Mouse (Mus musculus) liver, embryonic 16.5 days (tissue): ENCODE data around the gene Pmpcb. TPM values are rescaled to one million over a fixed set of nuclear protein-coding genes. Genes with fewer than 3 reads are reported as not detected.

Experiments used
- ATAC-seq: fragments of 200-750 bp; cut with Nextera tagmentation; 2 replicates; pipeline ENCODE4 v1.8.0; 2017; ENCODE audit warnings: low read depth, mild to moderate bottlenecking, moderate number of reproducible peaks, moderate library complexity
- H3K27ac ChIP-seq: fragments of 300-500 bp; sonication (generic); 2 replicates; pipeline ENCODE4 v1.5.1; 2014; ENCODE audit warnings: mild to moderate bottlenecking, low read length
- H3K27me3 ChIP-seq: fragments of 300-500 bp; sonication (generic); 2 replicates; pipeline ENCODE4 v1.6.1; 2014; ENCODE audit warnings: low read depth, low read length, mixed read lengths; ENCODE audit not compliant: control insufficient read depth, insufficient read depth
- H3K36me3 ChIP-seq: fragments of 300-500 bp; sonication (generic); 2 replicates; pipeline ENCODE4 v1.6.1; 2014; ENCODE audit warnings: mild to moderate bottlenecking; ENCODE audit not compliant: control insufficient read depth, insufficient read depth
- H3K4me1 ChIP-seq: fragments of 300-500 bp; sonication (generic); 2 replicates; pipeline ENCODE4 v1.6.1; 2014; ENCODE audit warnings: low read depth, low read length, mixed read lengths; ENCODE audit not compliant: control insufficient read depth
- H3K4me2 ChIP-seq: fragments of 300-500 bp; sonication (generic); 2 replicates; pipeline ENCODE4 v1.6.1; 2014; ENCODE audit warnings: low read depth, low read length, mixed read lengths
- H3K4me3 ChIP-seq: fragments of 300-500 bp; sonication (generic); 2 replicates; pipeline ENCODE4 v1.5.1; 2014; ENCODE audit warnings: low read depth, mild to moderate bottlenecking, low read length
- H3K9ac ChIP-seq: fragments of 300-500 bp; sonication (generic); 2 replicates; pipeline ENCODE4 v1.6.1; 2014; ENCODE audit warnings: low read depth, low read length
- H3K9me3 ChIP-seq: fragments of 300-500 bp; sonication (generic); replicated peaks from 2 replicates; pipeline ENCODE4 v1.6.1; 2016; ENCODE audit warnings: low read length; ENCODE audit not compliant: control insufficient read depth
- WGBS: fragments of 180-500 bp; shearing (Covaris S2); extraction: QIAGEN DNeasy Blood & Tissue Kit; methylation state at CpG from one replicate; pipeline ENCODE4 v1.1.7; 2014; ENCODE audit not compliant: insufficient replicate concordance; 5-methylcytosine and 5-hydroxymethylcytosine counted together
- polyA plus RNA-seq: library from polyadenylated mRNA; unstranded; fragments of >200 nt; fragmentation: Nextera tagmentation; extraction: Ambion mirVana; gene quantifications from 2 replicates; pipeline ENCODE4 v1.2.1, GENCODE M21; 2015

Pmpcb gene
- polyA plus RNA-seq, 1 experiment from 2014 or later, result 38.4 TPM

GRCm38 (mm10) chr5:21737620-21738019, 679 bp downstream of the Pmpcb start:
- Histone ChIP-seq H3K9ac (peak overlapping the region; percentile 86), H3K27me3 (no peaks in the 10 kb centered on the region), H3K36me3 (peaks cover 8% of the 10 kb centered on the region), H3K4me2 (peak overlapping the region; percentile 76), H3K4me1 (peaks cover 8% of the 10 kb centered on the region), H3K27ac (peak overlapping the region; percentile 71), H3K9me3 (no peaks in the 10 kb centered on the region), H3K4me3 (peak overlapping the region; percentile 91)
- WGBS, result 19% methylated on average over 10 of the region's 10 CpGs
- peak; percentile 27; the same call in 1 of the 2 replicates for ATAC-seq

GRCm38 (mm10) chr5:21739120-21739519, 2.2 kb downstream of the Pmpcb start:
- no peak for ATAC-seq
- Histone ChIP-seq H3K36me3 (peaks cover 19% of the 10 kb centered on the region), H3K4me3 (no peak overlapping the region), H3K4me2 (no peak overlapping the region), H3K27me3 (no peaks in the 10 kb centered on the region), H3K4me1 (peaks cover 8% of the 10 kb centered on the region), H3K9me3 (no peaks in the 10 kb centered on the region), H3K9ac (no peak overlapping the region), H3K27ac (no peak overlapping the region)
- WGBS, result 82% methylated on average over 11 of the region's 11 CpGs

- Histone ChIP-seq H3K4me2 (no peak overlapping the region), H3K9me3 (no peaks in the 10 kb centered on the region), H3K4me3 (no peak overlapping the region), H3K4me1 (peaks cover 8% of the 10 kb centered on the region), H3K9ac (no peak overlapping the region), H3K27ac (no peak overlapping the region), H3K27me3 (no peaks in the 10 kb centered on the region), H3K36me3 (peaks cover 26% of the 10 kb centered on the region)
- 82% methylated on average over 13 of the region's 13 CpGs for WGBS
- ATAC-seq, result no peak
Observed at GRCm38 (mm10) chr5:21739881-21740280, 2.9 kb downstream of the Pmpcb start.

- Histone ChIP-seq H3K4me1 (no peaks in the 10 kb centered on the region), H3K36me3 (peaks cover 35% of the 10 kb centered on the region), H3K4me2 (no peak overlapping the region), H3K9me3 (no peaks in the 10 kb centered on the region), H3K27me3 (no peaks in the 10 kb centered on the region), H3K4me3 (no peak overlapping the region), H3K27ac (no peak overlapping the region), H3K9ac (no peak overlapping the region)
- ATAC-seq, result no peak
- WGBS, result 79% methylated on average over 10 of the region's 10 CpGs
Observed at GRCm38 (mm10) chr5:21743606-21744005, 6.7 kb downstream of the Pmpcb start.

GRCm38 (mm10) chr5:21744651-21745050, 7.7 kb downstream of the Pmpcb start:
- no peaks in the 10 kb centered on the region for H3K4me1 ChIP-seq
- no peak overlapping the region for H3K9ac ChIP-seq
- H3K4me2 ChIP-seq, result no peak overlapping the region
- no peaks in the 10 kb centered on the region for H3K9me3 ChIP-seq
- no peak for ATAC-seq
- no peak overlapping the region for H3K27ac ChIP-seq
- H3K36me3 ChIP-seq, result peaks cover 35% of the 10 kb centered on the region
- H3K4me3 ChIP-seq, result no peak overlapping the region
- H3K27me3 ChIP-seq, result no peaks in the 10 kb centered on the region

GRCm38 (mm10) chr5:21745966-21746365, 9.0 kb downstream of the Pmpcb start:
- no peaks in the 10 kb centered on the region for H3K9me3 ChIP-seq
- 78% methylated on average over 6 of the region's 8 CpGs for WGBS
- H3K27me3 ChIP-seq, result no peaks in the 10 kb centered on the region
- H3K9ac ChIP-seq, result no peak overlapping the region
- H3K4me2 ChIP-seq, result no peak overlapping the region
- H3K27ac ChIP-seq, result no peak overlapping the region
- H3K4me1 ChIP-seq, result no peaks in the 10 kb centered on the region
- no peak overlapping the region for H3K4me3 ChIP-seq
- peaks cover 35% of the 10 kb centered on the region for H3K36me3 ChIP-seq
- no peak for ATAC-seq

GRCm38 (mm10) chr5:21768506-21768905, 31.6 kb downstream of the Pmpcb start:
- Histone ChIP-seq H3K9me3 (no peaks in the 10 kb centered on the region), H3K9ac (no peak overlapping the region), H3K27me3 (no peaks in the 10 kb centered on the region), H3K4me1 (no peaks in the 10 kb centered on the region), H3K27ac (no peak overlapping the region), H3K4me3 (no peak overlapping the region), H3K36me3 (peaks cover 39% of the 10 kb centered on the region), H3K4me2 (no peak overlapping the region)
- no peak for ATAC-seq
- 59% methylated on average over 4 of the region's 4 CpGs for WGBS

- H3K4me1 ChIP-seq, result no peaks in the 10 kb centered on the region
- WGBS, result 86% methylated on average over 6 of the region's 6 CpGs
- no peak overlapping the region for H3K4me2 ChIP-seq
- ATAC-seq, result no peak
- H3K36me3 ChIP-seq, result peaks cover 32% of the 10 kb centered on the region
- H3K9ac ChIP-seq, result no peak overlapping the region
- no peaks in the 10 kb centered on the region for H3K27me3 ChIP-seq
- no peak overlapping the region for H3K4me3 ChIP-seq
- no peak overlapping the region for H3K27ac ChIP-seq
- H3K9me3 ChIP-seq, result no peaks in the 10 kb centered on the region
Observed at GRCm38 (mm10) chr5:21769841-21770240, 32.9 kb downstream of the Pmpcb start.

- no peaks in the 10 kb centered on the region for H3K4me1 ChIP-seq
- no peak for ATAC-seq
- peaks cover 18% of the 10 kb centered on the region for H3K36me3 ChIP-seq
- WGBS, result 86% methylated on average over 6 of the region's 6 CpGs
- H3K27me3 ChIP-seq, result no peaks in the 10 kb centered on the region
- H3K4me3 ChIP-seq, result no peak overlapping the region
- no peaks in the 10 kb centered on the region for H3K9me3 ChIP-seq
- H3K27ac ChIP-seq, result no peak overlapping the region
- no peak overlapping the region for H3K4me2 ChIP-seq
- H3K9ac ChIP-seq, result no peak overlapping the region
Observed at GRCm38 (mm10) chr5:21776491-21776890, 39.5 kb downstream of the Pmpcb start.
